Mouse (Mus musculus) left cerebral cortex, postnatal 14 days (tissue): ENCODE measurements around the gene Rbpj. TPM values are rescaled to one million over a fixed set of nuclear protein-coding genes. Genes with fewer than 3 reads are reported as not detected.

Experiments used
- DNase-seq, 2 experiments: peaks; one replicate each; pipeline ENCODE4 v3.0.0; 2021 to 2022; ENCODE audit warnings: low spot score in 2 of 2, mixed read lengths in 1 of 2
- intact Hi-C: fragments of 180-260 bp; cut with DNase I; formaldehyde crosslinking; loops from one replicate; pipeline ENCODE4 v1.15.1; 2025
- total RNA-seq, 2 experiments: library from RNA; stranded (reverse); gene quantifications; 2 replicates each; pipeline ENCODE4 v1.2.3; 2021

Rbpj gene
- total RNA-seq, 2 experiments from 2014 or later, result 25.0 to 26.7 TPM

DNA sequence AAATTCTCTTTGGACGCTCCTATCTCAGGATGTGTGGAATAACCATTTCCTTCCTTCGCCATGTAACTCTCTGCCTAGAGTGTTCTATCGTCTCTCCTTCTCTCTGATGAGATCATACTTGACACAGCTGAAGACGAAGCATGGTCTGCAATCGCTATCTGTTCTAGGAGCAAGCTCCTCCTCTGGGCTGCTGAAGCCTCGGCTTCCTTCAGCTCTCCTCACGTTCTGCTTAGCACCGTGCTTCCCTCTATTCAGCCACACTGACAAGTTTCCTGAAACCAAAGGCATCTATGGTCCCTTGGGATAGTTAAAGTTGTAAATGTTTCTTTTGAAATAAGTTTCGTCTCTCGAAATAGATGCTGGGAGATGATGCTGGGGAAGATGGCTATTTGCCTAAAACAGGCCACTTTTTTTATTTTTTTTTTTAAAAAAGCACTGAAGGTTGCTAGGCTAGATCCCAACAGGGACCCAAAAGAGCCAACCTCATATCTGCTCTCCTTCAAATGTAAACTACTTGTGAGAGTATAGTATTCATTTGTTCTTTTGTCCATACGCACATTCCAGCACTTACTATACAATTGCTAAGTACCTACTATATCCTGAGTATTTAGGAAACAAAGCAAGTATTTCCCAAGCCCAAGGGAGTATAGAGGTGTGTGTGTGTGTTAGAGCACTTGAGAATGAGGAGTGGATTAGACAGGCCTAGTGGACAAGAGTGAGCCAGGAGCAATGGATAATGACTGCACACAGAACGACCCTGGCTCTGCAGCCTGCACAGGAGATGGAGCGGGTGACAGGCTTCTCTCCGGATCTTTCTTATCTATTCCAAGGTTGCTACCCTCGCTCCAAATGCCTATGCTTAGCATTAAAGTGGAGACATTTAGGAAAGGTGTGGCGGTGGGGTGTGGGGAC is 726 bp downstream of the Rbpj start:
- DNase-seq, result no peak
- intact Hi-C loops, result no loop called here

DNA sequence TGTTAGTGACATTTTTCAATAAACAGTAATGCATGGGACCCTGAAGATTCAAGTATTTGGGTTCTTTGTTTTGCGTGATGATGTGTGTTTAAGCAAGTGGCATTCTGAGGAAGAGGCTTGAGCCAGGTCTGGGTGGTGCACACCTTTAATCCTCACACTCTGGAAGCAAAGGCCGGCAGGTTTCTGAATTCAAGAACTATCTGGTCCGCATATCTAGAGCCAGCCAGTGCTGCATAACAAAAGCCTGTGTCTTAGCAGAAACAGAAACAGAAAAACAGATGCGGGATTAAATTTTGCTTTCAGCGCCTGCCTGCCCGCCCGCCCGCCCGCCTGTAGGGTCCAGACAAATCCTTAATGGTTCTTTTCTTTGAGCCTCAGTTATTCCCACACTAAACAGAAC is 1.6 kb downstream of the Rbpj start:
- DNase-seq, result no peak
- intact Hi-C loops, result no loop called here

DNA sequence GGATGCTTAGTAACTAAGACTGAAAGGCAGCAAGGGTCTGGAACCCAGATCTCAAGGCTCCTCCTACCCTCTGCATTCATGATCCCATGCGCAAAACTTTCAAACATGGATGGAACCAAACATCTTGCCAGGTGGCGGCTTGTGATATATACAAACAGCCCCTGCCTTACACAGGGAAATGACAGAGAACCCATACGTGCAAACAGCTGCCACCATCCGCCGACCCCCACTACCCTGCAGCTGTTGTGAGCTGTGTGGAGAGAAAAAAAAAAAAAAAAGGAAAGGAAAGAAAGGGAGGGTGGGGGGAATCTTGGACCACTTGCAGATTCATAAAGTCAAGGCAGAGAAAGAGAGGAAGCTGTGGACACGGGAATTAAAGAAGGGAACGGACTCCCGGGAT is 2.4 kb downstream of the Rbpj start:
- intact Hi-C loops, result no loop called here
- no peak for DNase-seq

GRCm38 (mm10) chr5:53469098-53469776 is 3.3 kb downstream of the Rbpj start:
- intact Hi-C loops, result no loop called here
- no peak for DNase-seq

DNA sequence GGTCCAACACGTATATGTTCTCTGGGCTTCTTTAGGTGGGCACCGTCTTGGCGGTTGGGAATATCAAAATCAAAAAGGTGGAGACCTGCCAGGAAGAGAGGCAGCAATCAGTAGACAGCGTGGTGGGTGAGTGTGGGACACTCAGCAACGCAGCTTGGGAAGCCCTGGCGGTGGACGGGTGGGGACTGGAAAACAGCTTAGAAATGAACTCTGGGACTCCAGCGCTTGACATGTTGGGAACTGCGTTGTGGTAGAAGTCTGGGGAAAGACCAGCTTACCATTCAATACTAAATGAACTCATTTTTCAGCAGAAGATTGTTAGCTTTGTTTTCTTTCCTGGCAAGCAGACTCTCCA is 3.8 kb downstream of the Rbpj start:
- intact Hi-C loops, result no loop called here
- DNase-seq, result no peak

DNA sequence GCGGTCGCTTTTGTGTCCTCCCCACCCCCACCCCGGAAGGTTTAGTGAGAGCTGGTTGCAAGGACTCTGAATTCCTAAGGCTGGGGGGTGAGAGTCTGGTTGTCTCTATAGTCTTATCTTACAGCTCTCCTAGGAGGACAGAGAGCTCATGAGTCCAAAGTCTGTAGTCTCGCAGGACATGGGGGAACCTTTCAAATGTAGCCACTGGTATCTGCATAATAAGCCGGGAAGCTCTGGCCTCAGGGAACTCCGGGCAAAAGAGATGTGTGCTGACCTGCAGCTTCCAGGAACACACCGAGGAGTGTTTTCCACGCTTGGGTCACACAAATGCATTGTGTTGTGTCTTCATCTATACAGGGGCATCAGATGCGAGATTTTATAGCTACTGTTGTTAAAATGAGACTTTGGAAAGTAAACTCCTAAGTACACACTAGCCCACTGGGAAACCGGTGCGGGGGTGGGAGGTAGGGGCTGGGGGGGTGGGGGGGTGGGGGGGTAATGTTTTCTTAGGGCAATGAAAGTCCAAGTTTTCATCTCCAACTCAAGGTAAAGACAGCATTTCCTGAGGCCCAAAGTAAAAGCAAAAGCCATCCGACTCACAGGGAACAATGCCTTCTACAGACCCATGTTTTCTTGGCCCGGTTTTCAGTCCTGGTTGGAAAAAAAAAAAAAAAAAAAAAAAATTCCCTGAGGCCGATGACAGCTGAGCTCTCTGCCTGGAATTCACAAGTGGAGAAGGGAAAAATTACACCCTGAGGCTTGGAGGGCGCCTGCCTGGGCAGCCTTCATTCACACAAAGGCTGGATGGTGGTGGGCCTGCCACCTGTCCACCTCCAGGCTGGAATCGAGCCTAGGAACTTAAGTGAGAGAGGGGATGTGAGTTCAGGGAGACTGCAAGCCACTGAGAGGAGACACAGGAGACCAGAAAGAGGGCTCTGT is 4.5 kb downstream of the Rbpj start:
- intact Hi-C loops, result no loop called here
- no peak for DNase-seq

DNA sequence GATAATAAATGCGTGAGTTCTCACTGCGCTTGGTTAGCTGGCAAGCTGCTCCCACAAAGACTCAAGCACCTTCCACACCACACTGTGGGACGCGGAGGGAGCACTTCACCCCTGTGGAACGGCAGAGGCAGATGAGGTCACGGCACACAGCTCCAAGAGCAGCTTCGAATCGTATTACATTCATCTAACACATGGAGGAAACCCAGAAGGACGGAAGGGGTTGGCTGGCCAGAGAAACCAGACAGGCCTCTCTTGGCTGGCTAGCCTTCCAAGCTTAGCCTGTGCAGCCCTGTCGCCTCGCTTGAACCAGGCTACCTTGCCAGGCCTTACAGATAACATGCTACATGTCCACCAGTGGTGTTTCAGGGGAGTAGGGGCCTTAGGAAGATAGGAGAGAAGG is 6.5 kb downstream of the Rbpj start:
- intact Hi-C loops, result no loop called here
- DNase-seq, result no peak

DNA sequence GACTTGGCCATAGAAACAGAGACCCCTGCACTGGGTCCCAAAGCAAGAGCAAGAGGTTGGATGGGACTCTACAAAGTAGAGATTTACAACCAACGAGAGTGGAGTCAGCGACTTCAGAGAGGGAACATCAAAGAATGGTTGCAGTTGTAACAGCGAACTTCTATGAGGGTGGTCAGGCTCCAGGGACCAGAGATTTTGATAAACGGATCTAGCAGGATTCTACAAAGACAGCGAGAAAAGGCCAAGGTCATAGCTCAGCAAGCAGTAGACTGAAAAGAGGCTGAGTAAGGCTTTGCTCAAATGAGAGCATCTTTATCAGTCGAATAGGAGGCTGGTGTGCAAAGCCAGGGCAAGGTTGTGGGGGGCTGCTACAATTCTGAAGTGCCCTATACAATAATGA is 13.2 kb downstream of the Rbpj start:
- intact Hi-C loops, result no loop called here
- no peak for DNase-seq

DNA sequence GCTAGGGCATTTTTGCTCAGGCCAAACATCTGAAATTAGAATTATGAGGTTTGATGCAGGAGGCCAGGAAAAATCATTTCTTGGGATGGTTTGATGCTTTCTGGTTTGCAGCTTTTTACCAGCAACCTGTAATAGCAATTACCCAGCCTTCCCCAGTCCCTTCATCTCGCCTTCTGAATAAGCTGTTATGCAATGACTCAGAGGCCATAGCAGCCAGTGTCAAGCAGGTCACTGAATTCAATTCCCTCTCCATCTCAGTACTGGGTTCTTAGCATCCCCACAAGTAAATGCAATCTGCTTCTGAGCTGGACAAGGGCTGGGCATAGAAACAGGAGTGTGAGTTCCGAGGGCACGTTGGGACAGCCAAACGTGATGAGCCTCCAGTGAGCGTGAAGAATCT is 13.9 kb downstream of the Rbpj start:
- DNase-seq, result no peak
- intact Hi-C loops, result no loop called here

DNA sequence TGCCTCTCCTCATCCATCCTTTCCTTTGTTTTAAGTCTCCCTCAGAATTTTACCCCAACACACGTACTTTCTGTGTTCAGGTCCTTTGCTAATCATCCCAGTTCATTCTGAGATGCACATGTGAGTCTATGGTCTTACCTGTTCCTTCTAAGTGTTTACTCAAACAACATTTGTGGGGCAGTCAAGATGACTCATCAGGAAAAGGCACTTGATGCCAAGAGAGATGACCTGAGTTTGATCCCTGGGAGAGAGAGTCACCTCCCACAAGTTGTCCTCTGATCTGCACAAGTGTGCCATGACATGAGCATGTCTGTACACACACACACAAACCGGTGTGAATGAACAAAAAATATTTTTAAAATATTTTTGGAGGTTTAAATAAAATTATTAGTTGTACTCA is 15.1 kb downstream of the Rbpj start:
- intact Hi-C loops, result no loop called here
- DNase-seq, result no peak

- intact Hi-C loops, result no loop called here
- DNase-seq, result no peak
These were observed 19.2 kb downstream of the Rbpj start for GRCm38 (mm10) chr5:53485069-53485628.

DNA sequence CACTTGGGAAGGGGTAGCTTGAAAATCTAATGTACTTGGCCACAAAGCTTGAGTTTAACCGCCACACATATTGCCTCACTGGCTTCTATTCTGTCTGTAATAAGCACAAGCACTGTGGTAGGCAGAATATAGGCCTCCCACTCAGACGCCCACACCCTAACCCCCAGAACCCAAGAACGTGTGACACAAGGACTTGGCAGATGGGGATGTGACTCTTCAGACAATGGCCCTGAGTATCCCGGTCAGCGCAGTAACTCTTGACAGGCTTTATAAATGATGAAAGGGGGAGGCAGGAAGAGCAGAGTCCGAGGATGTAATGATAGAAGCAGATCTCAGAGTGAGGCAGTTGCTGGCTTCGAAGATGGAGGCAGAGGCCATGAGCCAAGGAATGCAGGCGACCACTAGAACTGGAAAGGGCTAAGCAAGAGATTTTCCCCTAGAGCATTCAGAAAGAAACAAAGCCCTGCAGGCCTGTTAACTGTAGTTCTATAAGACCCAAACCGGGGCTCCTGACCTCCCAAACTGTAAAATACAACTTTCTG is 20.1 kb downstream of the Rbpj start:
- intact Hi-C loops, result no loop called here
- no peak for DNase-seq

DNA sequence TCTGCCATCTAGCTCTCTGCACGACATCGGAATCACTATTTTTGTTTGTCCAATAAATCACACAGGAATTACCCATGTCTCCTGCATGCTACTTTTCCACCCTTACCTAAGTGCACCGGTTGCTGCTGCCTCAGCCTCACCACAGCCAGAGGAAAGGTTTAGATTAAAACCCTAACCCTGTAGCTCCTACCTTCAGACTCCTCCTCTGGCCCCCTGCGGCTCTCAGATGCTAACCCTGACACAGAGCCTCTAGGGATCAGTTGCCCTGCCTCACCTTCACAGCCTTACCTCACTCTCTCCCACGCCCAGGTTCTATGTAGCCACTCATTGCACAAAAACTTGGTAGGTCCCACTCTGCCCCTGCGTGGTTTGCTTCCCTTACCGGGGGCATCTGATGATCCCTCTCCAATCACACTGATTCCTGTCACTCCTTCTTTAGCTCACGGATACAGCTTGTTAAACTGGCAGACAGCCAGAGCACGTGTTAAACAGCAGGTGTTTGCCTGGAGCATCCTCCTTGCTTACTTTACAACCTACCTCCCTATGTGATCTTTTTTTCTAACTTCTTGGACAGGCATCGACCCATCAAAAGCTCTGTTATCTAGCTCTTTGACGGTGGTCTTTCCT is 21.1 kb downstream of the Rbpj start:
- DNase-seq, result no peak
- intact Hi-C loops, result no loop called here

GRCm38 (mm10) chr5:53490697-53491099 is 24.7 kb downstream of the Rbpj start:
- intact Hi-C loops, result no loop called here
- DNase-seq, result no peak

GRCm38 (mm10) chr5:53493756-53494155 is 27.8 kb downstream of the Rbpj start:
- DNase-seq, result no peak
- intact Hi-C loops, result no loop called here

DNA sequence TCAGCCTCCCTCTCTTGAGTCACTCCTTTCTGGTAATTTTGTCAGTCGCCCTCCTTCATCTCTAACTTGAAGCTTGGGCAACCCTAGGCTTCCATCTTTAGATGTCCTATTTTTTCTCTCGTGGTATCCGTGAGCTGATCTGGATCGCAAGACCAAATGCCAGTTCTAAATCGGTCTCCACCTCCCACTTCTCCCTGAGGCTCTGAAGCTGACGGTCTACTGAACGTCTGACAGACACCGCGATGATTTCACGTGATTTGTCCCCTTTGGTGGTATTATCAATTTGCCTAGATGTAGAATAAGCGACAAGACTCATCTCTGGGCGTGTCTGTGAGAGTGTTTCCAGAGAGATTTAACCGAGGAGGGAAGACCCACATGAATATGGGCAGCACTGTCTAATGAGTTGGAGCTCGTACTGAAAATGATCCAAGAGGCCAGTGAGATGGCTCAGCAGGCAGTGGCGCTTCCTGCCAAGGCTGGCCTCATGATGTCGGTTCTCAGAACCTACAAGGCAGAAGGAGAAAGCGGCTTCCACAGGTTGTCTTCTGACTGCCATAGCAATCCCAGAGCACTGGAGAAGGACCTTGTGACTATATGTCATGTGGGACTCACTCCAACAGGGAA is 28.7 kb downstream of the Rbpj start:
- DNase-seq, result peak; percentile 41 to 51
- intact Hi-C loops, result no loop called here

- DNase-seq, result no peak
- intact Hi-C loops, result no loop called here
These were observed 31.0 kb downstream of the Rbpj start for GRCm38 (mm10) chr5:53496846-53497549.

GRCm38 (mm10) chr5:53499571-53499970 is 33.6 kb downstream of the Rbpj start:
- DNase-seq, result no peak
- intact Hi-C loops, result no loop called here
